Mouse (Mus musculus): ENCODE measurements around the gene Acp2. TPM values are rescaled to one million over a fixed set of nuclear protein-coding genes. Genes with fewer than 3 reads are reported as not detected.
"Not testable (repeated sequence)": the region's sequence is repeated elsewhere in the genome, so short reads cannot be mapped to it uniquely, and the experiment has no call there.

The Acp2 gene
- polyA plus RNA-seq, 1 experiment, result 16.9 TPM

- Histone ChIP-seq H3K27me3 (ENCODE audit: control insufficient read depth, insufficient read depth, insufficient read length) (no peaks in the 10 kb centered on the region), H3K4me2 (ENCODE audit: low read depth) (no peak overlapping the region), H3ac (ENCODE audit: control insufficient read depth, insufficient read length) (no peak overlapping the region), H3K4me3 (no peak overlapping the region), H3K36me3 (ENCODE audit: control insufficient read depth, insufficient read depth) (no peaks in the 10 kb centered on the region), H3K79me2 (ENCODE audit: control insufficient read depth, insufficient read depth) (no peaks in the 10 kb centered on the region)
- TF ChIP-seq MYOD1 (IDR thresholded peaks at IDR 0.05; ENCODE audit: control insufficient read depth in 1 of 3, insufficient read length in 2 of 3, low read depth in 2 of 3) (no peak), POLR2AphosphoS2 (IDR thresholded peaks at IDR 0.05; ENCODE audit: insufficient read length, low read depth) (no peak)
Observed at GRCm38 (mm10) chr2:91223614-91224013, 20.9 kb downstream of the Acp2 start.

DNA sequence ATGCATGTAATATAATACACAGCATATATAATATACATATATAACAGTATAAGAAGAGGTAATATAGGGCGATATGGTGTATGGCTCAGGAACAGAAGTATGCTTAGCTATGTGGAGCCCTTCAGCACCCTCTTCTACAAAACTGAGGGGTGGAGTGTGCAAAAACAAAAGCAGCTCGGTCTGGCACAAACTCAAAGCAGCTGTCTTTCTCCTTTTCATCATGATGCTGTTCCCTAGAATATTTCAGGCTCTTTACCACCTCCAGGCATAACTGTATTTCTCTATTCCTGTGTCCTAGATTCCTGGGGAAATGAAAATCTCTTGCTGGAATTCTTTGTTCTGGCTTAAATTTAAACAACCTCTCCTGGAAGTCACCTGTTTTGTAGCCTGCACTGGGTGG lies 27.1 kb downstream of the Acp2 start:
- TF ChIP-seq USF1 (IDR thresholded peaks at IDR 0.05; ENCODE audit: low read depth), result no peak
- no peak for TF ChIP-seq CEBPB (IDR thresholded peaks at IDR 0.05; ENCODE audit: insufficient read depth, poor library complexity, severe bottlenecking)
- TF ChIP-seq MYOG (IDR thresholded peaks at IDR 0.05; ENCODE audit: control insufficient read depth in 1 of 3, insufficient read depth in 1 of 3, insufficient read length in 2 of 3, low read depth in 2 of 3), result no peak
- TF ChIP-seq MAX (IDR thresholded peaks at IDR 0.05; ENCODE audit: low read depth), result no peak
- no peak for TF ChIP-seq TCF12 (IDR thresholded peaks at IDR 0.05; ENCODE audit: insufficient read depth, poor library complexity, severe bottlenecking)
- no peak for TF ChIP-seq E2F4 (IDR thresholded peaks at IDR 0.05; ENCODE audit: insufficient read depth)
- TF ChIP-seq POLR2AphosphoS2 (IDR thresholded peaks at IDR 0.05; ENCODE audit: insufficient read length, low read depth), result no peak
- TF ChIP-seq MYOD1 (IDR thresholded peaks at IDR 0.05; ENCODE audit: control insufficient read depth in 1 of 3, insufficient read length in 2 of 3, low read depth in 2 of 3), result no peak
- no peak for TF ChIP-seq POLR2A (IDR thresholded peaks at IDR 0.05; ENCODE audit: insufficient read length, low read depth)
- Histone ChIP-seq H3K79me2 (ENCODE audit: control insufficient read depth, insufficient read depth) (no peaks in the 10 kb centered on the region), H3ac (ENCODE audit: control insufficient read depth, insufficient read length) (no peak overlapping the region), H3K4me3 (no peak overlapping the region), H3K4me2 (ENCODE audit: low read depth) (no peak overlapping the region), H3K27me3 (ENCODE audit: control insufficient read depth, insufficient read depth, insufficient read length) (no peaks in the 10 kb centered on the region), H3K36me3 (ENCODE audit: control insufficient read depth, insufficient read depth) (no peaks in the 10 kb centered on the region)

DNA sequence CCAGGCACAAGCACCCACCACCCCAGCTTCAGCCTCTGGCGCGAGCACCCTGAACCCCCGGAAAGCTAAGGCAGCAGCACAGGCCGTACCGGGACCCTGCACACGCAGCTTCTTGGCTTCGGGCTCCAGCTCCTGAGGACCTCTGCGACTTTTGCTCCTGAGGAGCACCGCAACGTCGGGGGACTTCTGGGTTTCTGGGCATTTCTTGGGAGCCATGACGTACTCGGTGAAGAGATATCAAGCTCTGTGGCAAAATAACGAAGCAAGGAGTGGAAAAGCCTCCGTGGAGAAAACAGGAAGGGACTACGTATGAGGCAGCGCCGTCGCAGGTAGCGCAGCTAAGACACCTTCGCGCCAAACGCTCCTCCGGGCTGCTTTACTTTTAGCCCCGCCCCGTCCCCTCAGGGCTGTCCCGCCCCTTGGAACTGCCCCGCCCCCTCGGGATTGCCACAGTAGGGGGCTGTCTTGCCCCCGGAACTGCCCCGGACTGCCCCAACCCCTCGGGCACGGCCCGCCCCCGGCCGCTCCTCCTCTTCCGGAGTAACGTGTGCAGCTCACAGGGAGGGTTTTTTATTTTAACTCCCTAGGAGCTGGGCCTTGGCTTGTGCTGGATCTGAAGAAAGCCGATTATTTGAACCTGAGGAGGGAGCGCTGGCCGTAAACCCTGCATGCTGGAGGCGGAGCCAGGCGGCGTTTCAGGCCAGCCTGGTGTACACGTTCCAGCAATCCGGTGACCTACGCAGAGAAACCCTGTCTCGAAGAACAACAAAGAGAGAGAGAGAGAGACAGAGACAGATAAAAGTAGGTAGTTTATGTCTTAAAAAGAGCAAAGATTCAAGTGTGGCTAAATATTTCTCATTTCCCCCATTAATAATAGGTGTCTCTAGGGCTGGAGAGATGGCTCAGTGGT lies 34.2 kb downstream of the Acp2 start, which contains the start of gene Ddb2:
Ddb2 (minus strand) TSS at position 382 of the 910 bp plus-strand sequence.
- no peaks in the 10 kb centered on the region for H3K36me3 ChIP-seq (ENCODE audit: control insufficient read depth, insufficient read depth)
- no peak within 1 kb of the TSS for H3ac ChIP-seq (ENCODE audit: control insufficient read depth, insufficient read length)
- no peaks in the 10 kb centered on the region for H3K79me2 ChIP-seq (ENCODE audit: control insufficient read depth, insufficient read depth)
- peak within 1 kb of the TSS; percentile 94 for H3K4me2 ChIP-seq (ENCODE audit: low read depth)
- no peaks in the 10 kb centered on the region for H3K27me3 ChIP-seq (ENCODE audit: control insufficient read depth, insufficient read depth, insufficient read length)
- TF ChIP-seq POLR2A (IDR thresholded peaks at IDR 0.05; ENCODE audit: insufficient read length, low read depth) (peak; percentile 73), CEBPB (IDR thresholded peaks at IDR 0.05; ENCODE audit: insufficient read depth, poor library complexity, severe bottlenecking) (no peak), USF1 (IDR thresholded peaks at IDR 0.05; ENCODE audit: low read depth) (no peak), POLR2AphosphoS2 (IDR thresholded peaks at IDR 0.05; ENCODE audit: insufficient read length, low read depth) (peak; percentile 69)
- H3K4me3 ChIP-seq, result peak within 1 kb of the TSS; percentile 67

DNA sequence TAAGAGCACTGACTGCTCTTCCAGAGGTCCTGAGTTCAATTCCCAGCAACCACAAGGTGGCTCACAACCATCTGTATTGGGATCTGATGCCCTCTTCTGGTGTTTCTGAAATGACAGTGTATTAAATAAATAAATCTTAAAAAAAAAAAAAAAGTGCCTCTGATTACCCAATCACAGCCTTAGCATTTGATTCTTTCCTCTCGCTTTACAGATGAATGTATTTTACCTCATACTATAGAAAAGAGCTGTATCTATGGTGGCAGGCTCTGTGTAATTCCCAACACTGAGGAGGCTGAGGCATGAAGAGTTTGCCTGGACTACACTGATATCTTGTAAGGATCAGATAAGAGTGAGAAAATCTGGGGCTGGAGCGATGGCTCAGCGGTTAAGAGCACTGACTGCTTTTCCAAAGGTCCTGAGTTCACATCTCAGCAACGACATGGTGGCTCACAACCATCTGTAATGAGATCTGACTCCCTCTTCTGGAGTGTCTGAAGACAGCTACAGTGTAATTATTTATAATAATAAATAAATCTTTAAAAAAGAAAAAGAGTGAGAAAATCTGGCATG lies 34.9 kb downstream of the Acp2 start:
- Histone ChIP-seq H3K4me3 (peak overlapping the region; percentile 67), H3K4me2 (ENCODE audit: low read depth) (peak overlapping the region; percentile 94)
- H3ac ChIP-seq (ENCODE audit: control insufficient read depth, insufficient read length); H3K27me3 ChIP-seq (ENCODE audit: control insufficient read depth, insufficient read depth, insufficient read length); H3K79me2 ChIP-seq (ENCODE audit: control insufficient read depth, insufficient read depth); H3K36me3 ChIP-seq (ENCODE audit: control insufficient read depth, insufficient read depth): not testable (repeated sequence)
- TF ChIP-seq CEBPB (IDR thresholded peaks at IDR 0.05; ENCODE audit: insufficient read depth, poor library complexity, severe bottlenecking), result peak; percentile 42; the same call in 1 of the 2 replicates

- H3K79me2 ChIP-seq (ENCODE audit: control insufficient read depth, insufficient read depth), result no peaks in the 10 kb centered on the region
- no peaks in the 10 kb centered on the region for H3K27me3 ChIP-seq (ENCODE audit: control insufficient read depth, insufficient read depth, insufficient read length)
- no peak overlapping the region for H3K4me3 ChIP-seq
- no peak overlapping the region for H3ac ChIP-seq (ENCODE audit: control insufficient read depth, insufficient read length)
- no peak for TF ChIP-seq TCF3 (IDR thresholded peaks at IDR 0.05; ENCODE audit: insufficient read length, low read depth)
- no peak for TF ChIP-seq CEBPB (IDR thresholded peaks at IDR 0.05; ENCODE audit: insufficient read depth, poor library complexity, severe bottlenecking)
- TF ChIP-seq POLR2AphosphoS2 (IDR thresholded peaks at IDR 0.05; ENCODE audit: insufficient read length, low read depth), result no peak
- no peak for TF ChIP-seq E2F4 (IDR thresholded peaks at IDR 0.05; ENCODE audit: insufficient read depth)
- no peak for TF ChIP-seq TCF12 (IDR thresholded peaks at IDR 0.05; ENCODE audit: insufficient read depth, poor library complexity, severe bottlenecking)
- TF ChIP-seq POLR2A (IDR thresholded peaks at IDR 0.05; ENCODE audit: insufficient read length, low read depth), result no peak
- TF ChIP-seq SRF (IDR thresholded peaks at IDR 0.05; ENCODE audit: control insufficient read depth, insufficient read length, low read depth), result no peak
- no peak for TF ChIP-seq MYOD1 (IDR thresholded peaks at IDR 0.05; ENCODE audit: control insufficient read depth in 1 of 3, insufficient read length in 2 of 3, low read depth in 2 of 3)
- TF ChIP-seq USF1 (IDR thresholded peaks at IDR 0.05; ENCODE audit: low read depth), result no peak
- no peak for TF ChIP-seq MYOG (IDR thresholded peaks at IDR 0.05; ENCODE audit: control insufficient read depth in 1 of 3, insufficient read depth in 1 of 3, insufficient read length in 2 of 3, low read depth in 2 of 3)
- TF ChIP-seq MAX (IDR thresholded peaks at IDR 0.05; ENCODE audit: low read depth), result no peak
- TF ChIP-seq REST (IDR thresholded peaks at IDR 0.05; ENCODE audit: insufficient read depth, insufficient read length), result no peak
- H3K36me3 ChIP-seq (ENCODE audit: control insufficient read depth, insufficient read depth), result no peaks in the 10 kb centered on the region
- no peak overlapping the region for H3K4me2 ChIP-seq (ENCODE audit: low read depth)
Observed at GRCm38 (mm10) chr2:91242547-91242946, 39.9 kb downstream of the Acp2 start.
